Mouse (Mus musculus) megakaryocyte, embryonic 14.5 days (primary cell): ENCODE results near the gene Krt7.

Experiments used
- FLI1 ChIP-seq: IDR thresholded peaks from 2 replicates; pipeline ENCODE4 v1.6.1; 2012; ENCODE audit warnings: low read length, inconsistent platforms, mixed read lengths
- GATA1 ChIP-seq: IDR thresholded peaks from 3 replicates; pipeline ENCODE4 v1.6.1; 2012; ENCODE audit warnings: mixed read lengths, low read length, inconsistent platforms, borderline replicate concordance

DNA sequence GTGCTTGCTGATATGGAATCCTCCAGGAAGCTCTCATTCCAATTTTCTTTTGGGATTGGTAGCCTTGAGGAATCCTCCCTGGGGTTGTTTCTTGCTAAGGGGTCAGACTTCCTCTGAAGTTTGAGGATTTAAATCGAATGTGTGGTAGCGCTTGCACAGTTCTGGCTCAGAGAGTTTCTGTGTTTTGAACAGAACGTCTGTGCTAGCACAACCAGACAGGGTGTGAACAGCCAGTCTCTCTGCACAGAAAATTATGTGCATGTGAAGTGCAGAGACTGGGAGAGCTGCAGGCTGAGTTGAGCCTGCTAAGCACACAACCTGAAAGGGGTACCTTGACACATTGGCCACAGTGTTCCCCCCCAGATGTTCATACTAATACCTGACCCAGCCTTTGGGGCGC lies 30.0 kb downstream of the Krt7 start:
- TF ChIP-seq GATA1 (no peak), FLI1 (no peak)
